Mouse (Mus musculus): Measurements from ENCODE around the gene Fbxo33.

The Fbxo33 gene

GRCm38 (mm10) chr12:59198750-59199149, 20.8 kb downstream of the Fbxo33 start:
- DNase-seq (ENCODE audit: low read depth, low spot score): no peak

- no peak for DNase-seq (ENCODE audit: low read depth, low spot score)
These were observed 23.6 kb downstream of the Fbxo33 start for GRCm38 (mm10) chr12:59195941-59196340.

- no peak for DNase-seq (ENCODE audit: low read depth, low spot score)
These were observed 24.5 kb downstream of the Fbxo33 start for GRCm38 (mm10) chr12:59195065-59195464.

DNA sequence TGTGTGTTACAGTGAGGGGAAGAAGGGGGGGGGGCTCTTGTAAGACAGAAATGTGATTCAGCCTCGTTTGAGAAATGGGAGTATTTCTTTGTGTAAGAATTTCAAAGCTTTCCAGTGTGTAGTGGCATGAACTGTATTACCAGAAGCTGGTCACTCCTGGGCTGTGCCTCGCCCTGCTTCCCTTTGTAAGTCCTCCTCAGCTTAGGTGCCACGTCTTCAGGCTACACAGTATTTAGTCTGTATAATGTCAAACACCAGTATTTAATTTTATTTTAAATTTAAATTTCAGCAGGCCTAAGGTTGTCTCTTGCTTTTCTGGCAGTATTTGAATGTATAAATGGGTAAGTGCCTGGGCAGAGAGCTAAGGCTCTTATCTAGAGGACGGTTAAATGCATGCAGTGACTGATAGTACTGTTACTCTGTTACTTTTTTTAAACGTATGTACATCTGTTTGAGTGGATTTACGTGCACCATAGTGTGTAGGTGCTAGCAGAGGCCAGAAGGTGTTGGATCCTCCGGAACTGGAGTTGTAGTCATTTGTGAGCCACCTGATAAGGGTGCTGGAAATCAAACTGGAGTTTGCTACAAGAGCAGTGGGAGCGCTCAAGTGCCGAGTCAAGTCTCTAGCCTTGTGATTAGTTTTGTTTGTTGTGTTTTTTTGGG, 25.1 kb downstream of the Fbxo33 start:
- DNase-seq (ENCODE audit: low read depth, low spot score): no peak

DNA sequence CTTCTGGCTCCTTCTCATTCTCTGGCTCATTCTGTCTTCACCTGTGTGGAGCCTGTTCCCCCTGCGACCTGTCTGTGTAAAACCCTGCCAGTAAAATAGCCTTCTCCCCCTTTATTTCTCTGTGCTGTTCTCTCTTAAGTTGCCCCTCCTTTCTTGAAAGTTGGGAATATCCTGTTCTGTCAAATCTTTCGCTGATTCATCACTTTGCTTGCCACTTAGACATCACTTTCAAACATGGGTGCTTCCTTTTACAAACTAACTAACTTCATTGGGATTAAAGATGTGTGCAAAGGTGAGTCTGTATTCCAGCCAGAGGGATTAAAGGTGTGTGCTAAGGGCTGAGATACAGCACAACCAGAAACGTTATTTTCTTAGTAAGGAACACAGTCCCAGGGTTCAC, 25.9 kb downstream of the Fbxo33 start:
- DNase-seq (ENCODE audit: low read depth, low spot score): no peak

- DNase-seq (ENCODE audit: low read depth, low spot score): no peak
These were observed 31.3 kb downstream of the Fbxo33 start for GRCm38 (mm10) chr12:59188086-59188682.

- no peak for DNase-seq (ENCODE audit: low read depth, low spot score)
These were observed 41.7 kb downstream of the Fbxo33 start for GRCm38 (mm10) chr12:59177814-59178213.

GRCm38 (mm10) chr12:59169935-59170334, 49.6 kb downstream of the Fbxo33 start:
- DNase-seq (ENCODE audit: low read depth, low spot score): no peak

DNA sequence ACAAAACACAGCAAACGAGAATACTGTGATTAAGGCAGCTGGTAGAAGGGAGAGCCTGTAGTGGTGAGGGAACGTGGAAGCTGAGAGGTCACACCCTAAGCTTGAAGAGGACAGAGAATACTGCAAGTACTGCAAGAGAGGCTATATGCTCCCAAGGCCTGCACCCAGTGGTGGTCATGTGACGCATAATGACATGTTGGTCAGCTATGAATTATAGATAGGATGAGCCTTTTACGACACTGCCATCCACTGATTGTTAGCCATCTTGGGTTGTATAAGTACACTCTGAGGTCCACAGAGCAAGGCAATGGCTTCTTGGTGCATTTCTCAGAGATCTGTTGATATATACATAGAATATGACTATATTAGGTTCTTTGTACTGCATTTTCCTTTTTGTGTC, 53.0 kb downstream of the Fbxo33 start:
- no peak for DNase-seq (ENCODE audit: low read depth, low spot score)

GRCm38 (mm10) chr12:59164522-59164921, 55.0 kb downstream of the Fbxo33 start:
- no peak for DNase-seq (ENCODE audit: low read depth, low spot score)

DNA sequence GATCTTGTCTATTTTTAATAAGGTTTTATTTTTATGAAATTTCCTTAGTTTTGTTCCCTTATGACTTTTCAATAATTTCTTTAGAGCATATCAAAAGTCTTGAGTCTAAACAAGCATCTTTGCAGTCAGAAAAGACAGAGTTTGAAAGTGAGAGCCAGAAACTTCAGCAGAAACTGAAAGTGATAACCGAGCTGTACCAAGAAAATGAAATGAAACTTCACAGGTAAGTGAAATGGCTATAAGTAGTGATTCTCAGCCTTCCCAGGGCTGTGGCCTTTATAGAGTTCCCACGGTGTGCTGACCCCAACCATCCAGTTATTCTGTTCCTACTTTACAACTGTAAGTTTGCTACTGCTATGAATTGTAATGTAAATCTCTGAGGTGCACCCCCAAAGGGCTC, 56.7 kb downstream of the Fbxo33 start:
- DNase-seq (ENCODE audit: low read depth, low spot score): no peak

- DNase-seq (ENCODE audit: low read depth, low spot score): no peak
These were observed 58.4 kb downstream of the Fbxo33 start for GRCm38 (mm10) chr12:59161091-59161490.
